Mouse (Mus musculus): ENCODE measurements around the gene Syce1l.

GRCm38 (mm10) chr8:113643479-113644210, 632 bp downstream of the Syce1l start:
- TF ChIP-seq POLR2A (IDR thresholded peaks at IDR 0.05; ENCODE audit: borderline replicate concordance, insufficient read depth, low read length) (no peak), CTCF (IDR thresholded peaks at IDR 0.05; ENCODE audit: borderline replicate concordance, insufficient read depth, low read depth, low read length) (no peak)
